Mouse (Mus musculus): ENCODE results near the gene Filip1l.

DNA sequence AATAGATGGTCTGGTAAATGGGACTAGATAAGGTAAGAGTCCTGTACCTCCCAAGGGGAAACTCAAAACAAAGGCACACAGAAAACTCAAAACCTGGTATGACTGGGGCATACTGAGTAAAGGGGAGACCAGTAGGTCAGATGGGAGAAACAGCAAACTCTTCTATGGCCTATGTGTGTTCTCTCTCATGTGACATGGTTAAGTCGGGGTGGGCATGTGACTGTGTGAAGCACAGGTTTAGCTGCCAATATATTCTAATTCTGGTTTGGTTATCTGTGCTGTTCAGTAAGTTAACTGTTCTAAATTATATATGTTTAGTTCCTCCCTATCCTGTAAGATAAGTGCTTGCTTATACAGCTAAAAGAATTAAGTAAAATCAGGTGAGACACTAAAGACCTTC lies 207.3 kb downstream of the Filip1l start:
- no peak for TF ChIP-seq CTCF (IDR thresholded peaks at IDR 0.05; ENCODE audit: low read depth, low read length)
- TF ChIP-seq POLR2A (IDR thresholded peaks at IDR 0.05; ENCODE audit: borderline replicate concordance, low read depth, low read length), result no peak
